Mouse (Mus musculus) kidney, embryonic 16.5 days (tissue): ENCODE results near the gene Cltc. TPM values are rescaled to one million over a fixed set of nuclear protein-coding genes. Genes with fewer than 3 reads are reported as not detected.

Source experiments
- ATAC-seq: fragments of 200-750 bp; cut with Nextera tagmentation; 2 replicates; pipeline ENCODE4 v1.8.0; 2017; ENCODE audit warnings: moderate TSS enrichment; ENCODE audit not compliant: low FRiP score, low TSS enrichment
- H3K27ac ChIP-seq: fragments of 300-500 bp; sonication (generic); 2 replicates; pipeline ENCODE4 v1.5.1; 2014; ENCODE audit warnings: low read length
- H3K27me3 ChIP-seq: fragments of 300-500 bp; sonication (generic); 2 replicates; pipeline ENCODE4 v1.6.1; 2014; ENCODE audit warnings: low read length, control low read depth, mixed read lengths; ENCODE audit not compliant: insufficient read depth
- H3K36me3 ChIP-seq: fragments of 300-500 bp; sonication (generic); 2 replicates; pipeline ENCODE4 v1.6.1; 2014; ENCODE audit warnings: low read length, control low read depth, mixed read lengths; ENCODE audit not compliant: insufficient read depth
- H3K4me1 ChIP-seq: fragments of 300-500 bp; sonication (generic); 2 replicates; pipeline ENCODE4 v1.6.1; 2014; ENCODE audit warnings: low read length, control low read depth, mixed read lengths; ENCODE audit not compliant: insufficient read depth
- H3K4me2 ChIP-seq: fragments of 300-500 bp; sonication (generic); replicated peaks from 2 replicates; pipeline ENCODE4 v1.6.1; 2014; ENCODE audit warnings: low read depth, low read length
- H3K4me3 ChIP-seq: fragments of 300-500 bp; sonication (generic); 2 replicates; pipeline ENCODE4 v1.5.1; 2014; ENCODE audit warnings: mild to moderate bottlenecking, low read length
- H3K9ac ChIP-seq: fragments of 300-500 bp; sonication (generic); replicated peaks from 2 replicates; pipeline ENCODE4 v1.6.1; 2014; ENCODE audit warnings: low read length
- H3K9me3 ChIP-seq: fragments of 300-500 bp; sonication (generic); 2 replicates; pipeline ENCODE4 v1.6.1; 2016; ENCODE audit warnings: low read length, control low read depth
- WGBS: fragments of 180-500 bp; shearing (Covaris S2); extraction: QIAGEN DNeasy Blood & Tissue Kit; methylation state at CpG from one replicate; pipeline ENCODE4 v1.1.7; 2014; 5-methylcytosine and 5-hydroxymethylcytosine counted together
- polyA plus RNA-seq: library from polyadenylated mRNA; unstranded; fragments of >200 nt; fragmentation: Nextera tagmentation; extraction: Ambion mirVana; gene quantifications from 2 replicates; pipeline ENCODE4 v1.2.1, GENCODE M21; 2015

The Cltc gene
- polyA plus RNA-seq, 1 experiment from 2014 or later = 174 TPM

DNA sequence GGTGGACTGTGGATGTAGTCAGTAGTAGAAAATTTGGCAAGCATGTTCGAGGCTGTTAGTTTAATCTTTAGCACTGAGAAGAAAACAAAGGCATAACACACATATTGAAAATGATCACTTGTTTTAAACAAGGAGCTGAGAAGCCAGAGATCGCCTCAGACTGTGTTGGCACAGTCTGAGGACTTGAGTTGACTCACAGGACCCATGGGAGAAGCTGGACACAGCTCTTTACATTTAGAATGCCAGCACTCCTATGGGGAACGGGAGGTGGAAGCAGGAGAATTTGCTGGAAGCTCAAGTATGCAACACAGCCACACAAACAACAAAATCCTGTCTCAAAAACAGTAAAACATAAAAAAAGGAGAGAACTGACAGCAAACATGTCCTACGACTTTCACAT, 103.3 kb downstream of the Cltc start:
- 87% methylated on average over 4 of the region's 4 CpGs for WGBS
- Histone ChIP-seq H3K4me3 (no peak overlapping the region), H3K4me1 (no peaks in the 10 kb centered on the region), H3K27ac (no peak overlapping the region), H3K9ac (no peak overlapping the region), H3K9me3 (no peaks in the 10 kb centered on the region), H3K27me3 (no peaks in the 10 kb centered on the region), H3K4me2 (no peak overlapping the region), H3K36me3 (peaks cover 4% of the 10 kb centered on the region; the same call in 1 of the 2 replicates)
- no peak for ATAC-seq

DNA sequence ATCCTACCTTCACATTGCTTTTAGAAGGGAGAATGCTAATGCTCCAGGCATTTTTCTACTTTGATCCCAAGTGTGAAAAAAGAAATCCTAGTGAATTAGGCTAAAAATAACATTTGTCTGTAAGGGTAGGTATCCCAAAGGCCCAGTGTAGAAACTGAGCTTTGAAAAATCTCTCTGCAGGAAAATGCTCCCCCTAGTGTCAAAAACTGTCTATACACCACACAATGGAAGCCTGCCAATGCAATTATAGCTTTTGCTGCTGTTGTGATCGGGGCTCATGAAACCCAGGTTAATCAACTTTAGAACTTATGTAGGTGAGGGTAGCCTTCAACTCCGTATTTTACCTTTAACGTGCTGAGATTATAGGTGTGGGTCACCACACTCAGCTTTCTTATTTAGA, 103.9 kb downstream of the Cltc start:
- H3K9me3 ChIP-seq = no peaks in the 10 kb centered on the region
- peaks cover 4% of the 10 kb centered on the region; the same call in 1 of the 2 replicates for H3K36me3 ChIP-seq
- no peak overlapping the region for H3K4me3 ChIP-seq
- H3K4me2 ChIP-seq = no peak overlapping the region
- H3K9ac ChIP-seq = no peak overlapping the region
- no peaks in the 10 kb centered on the region for H3K4me1 ChIP-seq
- H3K27ac ChIP-seq = no peak overlapping the region
- ATAC-seq = no peak
- no peaks in the 10 kb centered on the region for H3K27me3 ChIP-seq
- 45% methylated on average over 3 of the region's 3 CpGs for WGBS

DNA sequence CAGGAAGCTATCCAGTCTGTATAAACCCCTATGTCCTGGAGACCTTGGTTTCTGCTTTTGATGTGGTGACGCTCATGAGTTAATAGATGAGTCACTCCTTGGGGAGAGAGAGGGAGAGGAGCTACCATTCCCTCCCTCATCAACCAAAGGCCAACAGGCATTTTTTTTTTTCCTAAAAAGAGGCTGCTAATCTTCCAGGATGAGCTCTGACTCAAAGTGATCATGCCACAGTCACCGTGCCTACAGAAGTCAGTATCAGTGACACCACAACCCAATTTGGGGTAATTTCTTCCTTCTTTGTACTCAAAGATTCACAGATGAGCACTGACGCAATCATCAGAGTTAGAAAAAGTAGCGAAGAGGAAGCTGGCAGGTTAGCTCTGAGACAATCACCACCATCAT, 104.8 kb downstream of the Cltc start:
- WGBS = 92% methylated on average over 4 of the region's 4 CpGs
- no peaks in the 10 kb centered on the region for H3K4me1 ChIP-seq
- H3K27ac ChIP-seq = no peak overlapping the region
- no peak overlapping the region for H3K9ac ChIP-seq
- H3K9me3 ChIP-seq = no peaks in the 10 kb centered on the region
- H3K27me3 ChIP-seq = no peaks in the 10 kb centered on the region
- H3K4me3 ChIP-seq = no peak overlapping the region
- H3K4me2 ChIP-seq = no peak overlapping the region
- no peak for ATAC-seq
- peaks cover 4% of the 10 kb centered on the region; the same call in 1 of the 2 replicates for H3K36me3 ChIP-seq

DNA sequence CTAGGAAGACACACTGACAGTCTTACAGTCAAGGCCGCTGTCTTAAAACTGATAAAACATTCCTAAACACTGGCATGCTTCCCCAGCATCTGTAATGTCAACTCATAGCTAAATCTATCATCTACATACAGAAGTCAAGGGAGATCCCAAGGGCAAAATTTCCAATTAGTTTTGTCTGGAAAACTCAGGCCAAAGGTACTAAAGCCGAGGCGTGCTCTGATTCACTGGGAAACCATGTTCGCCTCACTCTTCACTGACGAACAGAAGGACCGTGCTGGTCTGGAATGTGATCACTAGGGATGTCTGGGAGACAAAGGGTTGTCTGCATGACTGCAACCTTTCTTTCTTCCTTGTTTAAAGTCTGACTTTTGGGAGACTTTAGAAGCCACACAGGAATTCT, 106.7 kb downstream of the Cltc start:
- Histone ChIP-seq H3K27me3 (no peaks in the 10 kb centered on the region), H3K4me2 (no peak overlapping the region), H3K9ac (no peak overlapping the region), H3K4me3 (no peak overlapping the region), H3K27ac (no peak overlapping the region), H3K9me3 (no peaks in the 10 kb centered on the region), H3K36me3 (no peaks in the 10 kb centered on the region), H3K4me1 (no peaks in the 10 kb centered on the region)
- ATAC-seq = no peak
- WGBS = 70% methylated on average over 6 of the region's 6 CpGs

DNA sequence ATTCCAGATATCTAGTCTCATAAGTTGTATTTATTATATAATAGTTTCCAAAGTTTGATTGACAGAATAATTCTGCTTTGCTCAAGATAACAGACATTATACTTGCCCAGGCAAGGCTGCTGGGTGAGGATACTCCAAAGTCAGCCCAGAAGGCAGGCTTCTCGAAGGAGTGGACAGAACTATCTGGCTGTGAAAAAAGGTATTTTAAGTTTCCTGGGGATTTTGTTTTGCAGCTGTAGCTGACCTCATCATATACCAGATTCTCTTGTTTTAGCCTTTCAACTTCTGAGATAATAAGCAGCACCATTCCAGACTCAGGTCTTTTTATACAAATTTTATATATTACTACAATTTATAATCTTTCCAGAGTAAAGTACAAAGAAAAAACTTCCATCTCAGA, 107.8 kb downstream of the Cltc start:
- H3K9ac ChIP-seq = no peak overlapping the region
- no peaks in the 10 kb centered on the region for H3K9me3 ChIP-seq
- H3K4me1 ChIP-seq = no peaks in the 10 kb centered on the region
- no peaks in the 10 kb centered on the region for H3K36me3 ChIP-seq
- 85% methylated on average over 1 of the region's 1 CpGs for WGBS
- H3K4me3 ChIP-seq = no peak overlapping the region
- no peak for ATAC-seq
- H3K27me3 ChIP-seq = no peaks in the 10 kb centered on the region
- no peak overlapping the region for H3K27ac ChIP-seq
- H3K4me2 ChIP-seq = no peak overlapping the region

DNA sequence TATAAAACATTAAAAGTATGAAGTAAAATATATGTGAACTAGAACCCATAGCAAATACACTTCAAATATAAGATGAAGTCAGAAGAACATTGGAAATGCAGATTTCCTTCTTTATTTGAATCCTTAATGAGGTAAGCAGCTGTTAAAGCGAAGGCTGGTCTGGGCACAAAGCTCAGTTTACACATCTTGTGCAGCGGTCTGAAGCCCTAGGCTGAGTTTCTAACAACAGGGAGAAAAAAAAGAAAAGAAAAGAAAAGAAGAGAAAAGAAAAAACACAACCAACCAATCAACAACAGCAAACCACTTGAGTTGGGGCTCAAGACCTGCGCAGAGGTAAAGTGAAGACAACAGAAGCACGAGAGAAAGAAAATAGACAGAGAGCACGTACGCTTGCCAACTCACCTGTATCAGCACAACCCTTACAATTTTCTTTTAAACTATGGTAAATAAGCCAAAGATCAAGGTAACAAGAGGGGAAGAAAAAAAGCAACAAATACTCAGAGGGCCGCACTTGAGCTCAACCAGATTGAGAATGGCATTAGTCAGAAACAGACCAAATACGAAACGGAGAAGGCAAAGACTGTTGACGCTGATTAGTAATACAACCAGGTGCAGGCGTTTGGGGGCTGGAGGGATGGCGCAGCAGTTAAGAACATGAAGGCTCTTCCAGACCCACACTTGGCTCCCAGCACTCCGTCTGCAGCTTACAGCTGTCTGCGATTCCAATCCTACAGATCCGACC, 109.5 kb downstream of the Cltc start:
- Histone ChIP-seq H3K36me3 (no peaks in the 10 kb centered on the region), H3K4me3 (no peak overlapping the region), H3K9me3 (no peaks in the 10 kb centered on the region), H3K27ac (no peak overlapping the region), H3K9ac (no peak overlapping the region), H3K27me3 (no peaks in the 10 kb centered on the region), H3K4me1 (no peaks in the 10 kb centered on the region), H3K4me2 (no peak overlapping the region)
- 80% methylated on average over 15 of the region's 15 CpGs for WGBS
- ATAC-seq = no peak

DNA sequence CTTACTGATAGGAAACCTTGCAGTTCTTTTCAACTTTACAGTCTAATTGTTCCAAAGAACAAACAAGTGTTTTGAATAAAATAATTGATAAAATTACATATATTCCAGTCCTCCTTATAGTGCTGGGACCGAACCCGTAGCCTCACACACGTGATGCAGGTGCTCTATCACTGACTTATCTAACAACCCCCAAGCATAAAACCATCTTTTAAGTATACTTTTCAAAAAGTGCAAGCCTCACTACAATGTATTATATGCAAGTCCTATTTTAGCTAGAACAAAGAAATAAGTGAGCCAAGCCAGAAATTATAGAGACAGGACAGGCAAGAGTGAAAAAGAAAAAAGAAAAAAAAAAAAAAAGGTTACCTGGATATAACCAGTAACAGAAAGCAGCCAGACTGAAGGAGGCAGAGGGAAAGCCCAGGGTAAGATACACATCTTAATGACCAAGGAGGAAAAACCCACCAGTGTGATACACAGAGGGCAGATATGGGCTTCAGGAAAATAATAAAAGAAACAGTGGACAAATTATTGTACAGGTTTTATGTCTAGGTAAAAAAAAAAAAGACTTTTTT, 110.4 kb downstream of the Cltc start:
- Histone ChIP-seq H3K9me3 (no peaks in the 10 kb centered on the region), H3K4me1 (no peaks in the 10 kb centered on the region), H3K27ac (peak overlapping the region; percentile 44; the same call in 1 of the 2 replicates), H3K36me3 (0 out of 2 replicates have a peak, but pooled peaks cover 3% of the 10 kb centered on the region), H3K27me3 (no peaks in the 10 kb centered on the region), H3K9ac (no peak overlapping the region), H3K4me3 (no peak overlapping the region), H3K4me2 (no peak overlapping the region)
- 80% methylated on average over 3 of the region's 3 CpGs for WGBS
- ATAC-seq = no peak

DNA sequence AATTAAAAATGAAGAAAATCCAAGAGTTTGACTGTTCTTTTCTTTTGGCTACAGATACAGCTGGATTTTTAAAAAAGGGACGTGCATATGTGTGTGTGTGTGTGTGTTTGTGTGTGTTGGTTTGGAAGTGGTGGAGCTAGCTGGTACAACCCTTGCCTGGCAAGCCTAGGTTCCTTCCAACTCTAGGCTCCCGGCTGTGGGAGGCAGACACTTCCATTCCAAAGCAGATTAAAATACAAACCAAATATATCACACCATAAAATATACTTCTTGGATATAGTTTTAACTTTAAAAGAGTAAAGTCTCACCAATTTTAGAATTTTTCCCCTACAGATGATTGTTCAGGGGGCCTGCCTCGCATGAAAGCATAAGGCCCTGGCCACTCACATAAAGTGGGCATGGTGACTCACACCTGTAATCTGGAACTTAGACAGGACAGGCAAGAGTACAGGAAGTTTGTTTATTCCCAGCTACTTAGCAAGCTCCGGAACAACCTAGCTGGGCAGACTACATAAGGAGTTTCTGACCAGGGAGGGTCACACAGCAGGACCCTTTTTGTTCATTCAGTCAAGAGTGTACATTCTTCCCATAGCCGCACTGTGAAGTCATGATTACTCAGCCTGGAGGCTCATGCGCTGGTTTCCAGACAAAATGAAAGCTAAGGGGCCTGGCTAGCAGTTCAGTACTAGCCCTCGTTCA, 111.1 kb downstream of the Cltc start:
- H3K4me2 ChIP-seq = no peak overlapping the region
- WGBS = 72% methylated on average over 7 of the region's 7 CpGs

DNA sequence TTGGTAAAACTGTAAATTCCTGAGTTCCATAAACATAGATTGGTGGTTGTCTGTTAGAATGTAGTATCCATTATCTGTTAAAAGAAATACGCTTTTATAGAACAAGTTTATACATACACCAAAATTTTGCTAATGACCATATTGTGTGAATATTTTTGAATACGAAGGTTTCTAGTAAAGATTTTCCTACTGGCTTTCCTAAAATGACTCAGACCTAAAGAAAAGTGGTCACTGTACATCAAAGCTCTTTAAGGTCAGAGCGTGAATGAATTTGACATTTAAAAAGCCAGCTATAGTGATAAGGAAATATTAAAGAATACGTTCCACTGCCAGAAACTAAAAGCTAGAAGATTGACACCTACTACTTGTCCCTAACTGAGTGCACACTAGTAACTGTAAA, 112.8 kb downstream of the Cltc start:
- Histone ChIP-seq H3K4me2 (no peak overlapping the region), H3K9ac (no peak overlapping the region), H3K4me3 (no peak overlapping the region), H3K27ac (no peak overlapping the region), H3K9me3 (no peaks in the 10 kb centered on the region), H3K36me3 (0 out of 2 replicates have a peak, but pooled peaks cover 6% of the 10 kb centered on the region), H3K4me1 (no peaks in the 10 kb centered on the region), H3K27me3 (no peaks in the 10 kb centered on the region)
- WGBS = 92% methylated on average over 4 of the region's 4 CpGs
- ATAC-seq = no peak

More for the DNA sequence above, 111.1 kb downstream of the Cltc start:
- no peak overlapping the region for H3K9ac ChIP-seq
- H3K27ac ChIP-seq = peak overlapping the region; percentile 44; the same call in 1 of the 2 replicates
- H3K4me1 ChIP-seq = no peaks in the 10 kb centered on the region
- no peaks in the 10 kb centered on the region for H3K27me3 ChIP-seq
- H3K9me3 ChIP-seq = no peaks in the 10 kb centered on the region
- no peak overlapping the region for H3K4me3 ChIP-seq
- H3K36me3 ChIP-seq = 0 out of 2 replicates have a peak, but pooled peaks cover 6% of the 10 kb centered on the region
- ATAC-seq = no peak
